Comparison of ENCODE assay signal across 8 mouse cellular contexts in genomic region chr5:23284884-23285283, GRCm38 (mm10).
DNase-seq lines count a peak whose midpoint lies in the region; ATAC-seq and TF ChIP-seq lines count a peak whose summit lies in the region.

No protein-coding gene starts in this region.

- no peak for TF ChIP-seq POLR2A in heart, adult 2 months (IDR thresholded peaks at IDR 0.05; ENCODE audit: insufficient read depth, low read depth, low read length)

- H3K27me3 ChIP-seq in heart, adult 2 months (ENCODE audit: control insufficient read depth, insufficient read depth, low read length), result no peaks in the 10 kb centered on the region
- no peaks in the 10 kb centered on the region for H3K27me3 ChIP-seq in neural tube, embryonic 14.5 days (ENCODE audit: control insufficient read depth, insufficient read depth, low read length)
- H3K27me3 ChIP-seq in intestine, embryonic 15.5 days (replicated peaks), result no peaks in the 10 kb centered on the region

- no peaks in the 10 kb centered on the region for H3K9me3 ChIP-seq in neural tube, embryonic 14.5 days (ENCODE audit: control insufficient read depth, low read length)
- H3K9me3 ChIP-seq in intestine, embryonic 15.5 days, result no peaks in the 10 kb centered on the region

- no peak overlapping the region for H3K9ac ChIP-seq in heart, adult 2 months (ENCODE audit: low read depth, low read length)
- no peak overlapping the region for H3K9ac ChIP-seq in neural tube, embryonic 14.5 days (replicated peaks; ENCODE audit: low read depth, low read length)
- H3K9ac ChIP-seq in intestine, embryonic 15.5 days, result no peak overlapping the region

- no peak overlapping the region for H3K27ac ChIP-seq in heart, adult 2 months
- no peak overlapping the region for H3K27ac ChIP-seq in neural tube, embryonic 14.5 days (ENCODE audit: low read depth, low read length)
- H3K27ac ChIP-seq in intestine, embryonic 15.5 days, result no peak overlapping the region

- TF ChIP-seq EP300 in heart, adult 2 months (IDR thresholded peaks at IDR 0.05; ENCODE audit: insufficient read depth, low read depth, low read length), result no peak

- H3K79me2 ChIP-seq in heart, adult 2 months (replicated peaks; ENCODE audit: control insufficient read depth, insufficient read depth, low read length), result no peaks in the 10 kb centered on the region

- H3K4me2 ChIP-seq in neural tube, embryonic 14.5 days (ENCODE audit: low read depth, low read length), result no peak overlapping the region
- no peak overlapping the region for H3K4me2 ChIP-seq in intestine, embryonic 15.5 days (replicated peaks)

- peak; percentile 81 for TF ChIP-seq CTCF in heart, adult 2 months (IDR thresholded peaks at IDR 0.05)

- H3K4me1 ChIP-seq in heart, adult 2 months (ENCODE audit: control insufficient read depth, insufficient read depth, low read length), result no peaks in the 10 kb centered on the region
- no peaks in the 10 kb centered on the region for H3K4me1 ChIP-seq in neural tube, embryonic 14.5 days (ENCODE audit: control insufficient read depth, insufficient read depth, low read length)
- H3K4me1 ChIP-seq in intestine, embryonic 15.5 days (replicated peaks), result no peaks in the 10 kb centered on the region

- no peak overlapping the region for H3K4me3 ChIP-seq in heart, adult 2 months
- H3K4me3 ChIP-seq in neural tube, embryonic 14.5 days (ENCODE audit: low read depth, low read length), result no peak overlapping the region
- H3K4me3 ChIP-seq in intestine, embryonic 15.5 days (replicated peaks), result no peak overlapping the region

- WGBS in heart, adult 2 months, result 7% methylated on average over 3 of the region's 3 CpGs
- WGBS in neural tube, embryonic 14.5 days, result 28% methylated on average over 3 of the region's 3 CpGs
- 24% methylated on average over 3 of the region's 3 CpGs for WGBS in intestine, embryonic 15.5 days

- H3K36me3 ChIP-seq in heart, adult 2 months (ENCODE audit: control insufficient read depth, insufficient read depth, low read length), result no peaks in the 10 kb centered on the region; the same call in 1 of the 2 replicates
- H3K36me3 ChIP-seq in neural tube, embryonic 14.5 days (ENCODE audit: control insufficient read depth, insufficient read depth, low read length), result no peaks in the 10 kb centered on the region
- no peaks in the 10 kb centered on the region for H3K36me3 ChIP-seq in intestine, embryonic 15.5 days

- 0 out of 2 replicates have a peak, but pooled peaks have one; percentile 31 for ATAC-seq in neural tube, embryonic 14.5 days (ENCODE audit: low read depth)
- ATAC-seq in hematopoietic stem cell, adult 5-6 weeks (replicated peaks in 1 of 2; ENCODE audit: insufficient read depth in 1 of 2, low FRiP score in 2 of 2, low TSS enrichment in 1 of 2, low read depth in 1 of 2, poor library complexity in 2 of 2, severe bottlenecking in 2 of 2), result peak; percentile 71 to 75; a peak in 3 of 4 replicates
- ATAC-seq in intestine, embryonic 15.5 days, result no peak

- DNase-seq in heart, adult 2 months, result no peak
- DNase-seq in heart, postnatal 25 days (ENCODE audit: low spot score), result no peak
- no peak for DNase-seq in neural tube, embryonic 10.5 days (ENCODE audit: extremely low spot score, low spot score)
- no peak for DNase-seq in spleen, postnatal 36 days (ENCODE audit: low spot score in 2 of 2)
- no peak for DNase-seq in spleen, postnatal 14 days (ENCODE audit: low spot score in 2 of 2)

- intact Hi-C loops in heart, adult 2 months (cut with DNase I), result loop anchor here (2.0 to 10.0 kb wide), 2 partner anchors 270 to 644 kb away; no protein-coding TSS in a partner anchor
- intact Hi-C loops in heart, postnatal 25 days (cut with DNase I), result loop anchor here (2.0 kb wide), 1 partner anchor 32 kb away; no protein-coding TSS in a partner anchor
